Comparison of ENCODE assay signal across 16 mouse cellular contexts in the genomic region with DNA sequence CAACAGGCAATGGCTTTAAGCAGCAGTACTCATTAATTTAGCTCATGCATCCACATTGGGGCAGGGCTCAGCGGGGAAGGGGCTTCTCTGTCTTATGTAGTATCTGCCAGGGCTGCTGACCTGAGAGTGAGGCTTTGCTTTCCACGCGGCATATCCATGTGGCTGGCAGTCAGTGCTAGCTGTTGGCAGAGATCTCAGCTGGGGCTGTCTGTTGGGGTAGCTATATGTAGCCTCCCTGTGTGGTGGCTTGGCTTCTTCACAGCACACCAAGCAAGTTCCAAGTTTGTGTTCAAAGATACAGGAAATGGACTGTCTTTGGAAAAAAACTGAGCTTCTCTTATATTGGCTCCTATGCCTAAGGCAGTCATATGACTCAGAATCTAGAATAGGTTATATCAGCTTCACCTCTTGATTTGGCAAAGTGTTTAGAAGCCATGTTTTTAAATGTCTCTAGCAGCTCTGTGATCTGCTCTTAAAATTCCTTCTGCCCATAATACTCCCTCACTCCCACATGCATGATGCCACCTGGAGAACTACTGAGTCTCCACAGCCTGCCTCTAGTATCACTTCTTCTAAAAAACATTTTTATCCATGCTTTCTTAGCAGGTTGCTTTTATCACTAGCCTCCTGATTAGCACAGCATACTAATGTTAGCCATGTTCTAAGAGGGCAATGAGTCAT.
DNase-seq lines count a peak whose midpoint lies in the region; TF ChIP-seq lines count a peak whose summit lies in the region.
"Had no signal": no experiment of that assay in that cellular context is flagged by ENCODE, and none has a peak within 500 bp of the region (broad histone marks: within the 10 kb centered on the region; RNA-seq: fewer than 3 reads in every experiment).

No protein-coding gene starts in this region.

- H3K4me1 ChIP-seq in heart, adult 2 months (ENCODE audit: control insufficient read depth, insufficient read depth, low read length) = no peaks in the 10 kb centered on the region
- H3K4me1 ChIP-seq: embryonic facial prominence, embryonic 12.5 days; hindbrain, embryonic 13.5 days; liver, embryonic 13.5 days; megakaryocyte, embryonic 14.5 days had no signal

- H3K36me3 ChIP-seq in heart, adult 2 months (ENCODE audit: control insufficient read depth, insufficient read depth, low read length) = 0 out of 2 replicates have a peak, but pooled peaks cover 2% of the 10 kb centered on the region
- H3K36me3 ChIP-seq: embryonic facial prominence, embryonic 12.5 days; hindbrain, embryonic 13.5 days; liver, embryonic 13.5 days had no signal

- H3K79me2 ChIP-seq in heart, adult 2 months (replicated peaks; ENCODE audit: control insufficient read depth, insufficient read depth, low read length) = no peaks in the 10 kb centered on the region

- WGBS in heart, adult 2 months = 51% methylated on average over 3 of the region's 3 CpGs

- H3K27me3 ChIP-seq in heart, adult 2 months (ENCODE audit: control insufficient read depth, insufficient read depth, low read length) = no peaks in the 10 kb centered on the region
- H3K27me3 ChIP-seq: embryonic facial prominence, embryonic 12.5 days; hindbrain, embryonic 13.5 days; liver, embryonic 13.5 days; megakaryocyte, embryonic 14.5 days had no signal

- no peak for TF ChIP-seq CTCF in heart, adult 2 months (IDR thresholded peaks at IDR 0.05)

- peak; percentile 30 to 47 for DNase-seq in heart, adult 2 months
- no peak for DNase-seq in heart, postnatal 25 days (ENCODE audit: low spot score)
- peak; percentile 14 for DNase-seq in brain, embryonic 18.5 days (ENCODE audit: low read depth, low spot score)
- DNase-seq in heart, postnatal 10 days = peak; percentile 34 to 58
- DNase-seq in left cerebral cortex, postnatal 4 days = peak; percentile 68
- no peak for DNase-seq in kidney, adult 11 months
- no peak for DNase-seq in thymus, postnatal 25 days
- no peak for DNase-seq in cerebellum, adult 11-12 months
- DNase-seq: adrenal gland, adult 8-10 months; cerebellum, adult 18-20 months; gastrocnemius, postnatal 14 days; liver, embryonic 13.5 days had no signal

- H3K4me3 ChIP-seq in heart, adult 2 months = no peak overlapping the region
- H3K4me3 ChIP-seq: embryonic facial prominence, embryonic 12.5 days; hindbrain, embryonic 13.5 days; liver, embryonic 13.5 days; megakaryocyte, embryonic 14.5 days; myocyte had no signal

- TF ChIP-seq POLR2A in heart, adult 2 months (IDR thresholded peaks at IDR 0.05; ENCODE audit: insufficient read depth, low read depth, low read length) = no peak

- intact Hi-C loops in heart, adult 2 months (cut with DNase I) = no loop called here
- intact Hi-C loops in heart, postnatal 25 days (cut with DNase I) = no loop called here
- intact Hi-C loops in heart, postnatal 10 days (cut with DNase I) = no loop called here
- intact Hi-C loops in left cerebral cortex, postnatal 4 days (cut with DNase I) = no loop called here

- no peak overlapping the region for H3K9ac ChIP-seq in heart, adult 2 months (ENCODE audit: low read depth, low read length)
- H3K9ac ChIP-seq: embryonic facial prominence, embryonic 12.5 days; hindbrain, embryonic 13.5 days; liver, embryonic 13.5 days had no signal

- TF ChIP-seq EP300 in heart, adult 2 months (IDR thresholded peaks at IDR 0.05; ENCODE audit: insufficient read depth, low read depth, low read length) = no peak

- H3K27ac ChIP-seq in heart, adult 2 months = peak overlapping the region; percentile 52
- H3K27ac ChIP-seq: embryonic facial prominence, embryonic 12.5 days; hindbrain, embryonic 13.5 days; liver, embryonic 13.5 days had no signal

Comparison
In these comparisons a context has a peak if more than half of its experiments do, and no peak if none do; other contexts are left out.
1. DNase-seq: peak in heart, adult 2 months (2 of 2), brain, embryonic 18.5 days (single experiment), heart, postnatal 10 days (2 of 2) and left cerebral cortex, postnatal 4 days (single experiment); none in heart, postnatal 25 days (single experiment), kidney, adult 11 months (single experiment), thymus, postnatal 25 days (single experiment) and cerebellum, adult 11-12 months (single experiment).